Mouse (Mus musculus) T-helper 17 cell (primary cell): ENCODE results near the gene Tacc3.

Source experiments
- in situ Hi-C, 2 experiments: fragments of 300-600 bp; cut with MboI, MseI; formaldehyde crosslinking; loops; 1 replicate in 1 of 2; 2 replicates in 1 of 2; pipeline ENCODE4 v1.15.1; 2025; ENCODE audit warnings: high pct_unique_total_duplicates in 2 of 2

The Tacc3 gene

DNA sequence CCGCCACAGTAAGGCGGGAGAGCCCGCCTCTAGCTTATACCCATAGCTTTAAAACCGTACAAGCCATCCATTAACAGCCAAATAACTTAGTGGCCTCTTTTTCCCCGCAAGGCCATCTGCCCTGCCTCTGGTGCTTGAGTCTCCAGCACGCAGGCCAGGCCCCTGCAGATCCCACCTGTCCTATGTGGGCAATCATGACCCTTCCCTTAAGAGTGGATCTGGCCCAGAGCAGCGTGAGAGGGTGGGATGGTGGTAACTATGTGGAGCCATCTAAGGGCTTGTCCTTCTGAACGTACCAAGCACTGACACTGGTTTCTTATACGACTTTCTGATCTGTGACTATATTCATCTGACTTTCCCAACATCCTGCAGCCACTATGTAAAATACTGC is 5.2 kb upstream of the Tacc3 start:
- in situ Hi-C loops: loop anchor here in 1 of 2 experiments (10.0 to 25.0 kb wide), 2 partner anchors 922 to 1515 kb away; partner anchors contain the start of genes Add1 and Fosl2

DNA sequence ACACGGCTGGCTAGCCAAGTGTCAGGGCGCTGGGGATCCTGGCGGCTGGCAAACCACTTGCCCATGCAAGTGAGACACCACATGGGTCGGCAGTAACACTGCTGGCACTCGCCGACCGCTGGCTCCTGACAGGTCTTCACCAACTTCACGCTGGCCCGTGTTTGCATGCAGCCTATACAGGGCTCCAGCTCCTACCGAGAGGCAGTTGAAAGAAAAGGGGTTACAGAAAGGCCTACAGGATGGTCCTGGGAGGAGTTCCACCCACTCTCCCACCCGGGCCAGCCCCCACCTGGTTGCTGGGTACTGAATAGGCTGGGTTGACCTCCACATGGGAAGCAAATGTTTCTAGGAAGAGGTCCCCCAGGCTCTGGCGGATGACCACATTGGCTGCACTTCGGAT is 3.5 kb upstream of the Tacc3 start:
- in situ Hi-C loops: loop anchor here in 1 of 2 experiments (10.0 to 25.0 kb wide), 2 partner anchors 920 to 1517 kb away; partner anchors contain the start of genes Add1 and Fosl2

DNA sequence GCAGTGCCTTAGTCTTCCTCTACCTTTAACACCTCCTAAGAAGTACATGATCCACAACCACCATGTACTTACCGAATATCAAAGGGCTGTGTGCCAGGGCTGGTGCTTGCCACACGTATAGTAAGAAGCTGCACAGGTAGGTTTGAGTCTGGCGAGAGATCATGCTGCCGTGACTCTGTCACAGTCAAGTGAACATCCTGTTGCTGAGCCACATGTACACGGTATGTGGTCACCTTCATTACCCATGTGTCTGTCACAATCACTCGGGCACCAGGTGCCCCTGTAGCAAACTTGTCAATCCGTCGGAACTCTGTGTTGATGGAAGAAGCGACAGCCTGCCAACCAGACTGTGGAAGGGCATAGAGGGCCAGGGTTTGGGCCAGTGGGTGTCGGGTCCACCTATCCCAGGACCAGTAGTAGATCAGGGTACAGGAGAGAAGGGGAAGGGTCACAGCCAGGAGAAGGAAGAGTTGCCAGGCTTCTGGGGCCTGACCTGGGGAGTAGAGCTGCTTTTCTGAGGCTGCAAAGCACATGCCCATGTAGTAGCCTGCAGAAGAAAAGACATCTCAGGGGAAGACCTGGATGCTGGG is 2.6 kb upstream of the Tacc3 start:
- in situ Hi-C loops: loop anchor here in 1 of 2 experiments (5.0 to 25.0 kb wide), 3 partner anchors 282 to 1518 kb away; partner anchors contain the start of genes Add1, Fosl2 and Nelfa

DNA sequence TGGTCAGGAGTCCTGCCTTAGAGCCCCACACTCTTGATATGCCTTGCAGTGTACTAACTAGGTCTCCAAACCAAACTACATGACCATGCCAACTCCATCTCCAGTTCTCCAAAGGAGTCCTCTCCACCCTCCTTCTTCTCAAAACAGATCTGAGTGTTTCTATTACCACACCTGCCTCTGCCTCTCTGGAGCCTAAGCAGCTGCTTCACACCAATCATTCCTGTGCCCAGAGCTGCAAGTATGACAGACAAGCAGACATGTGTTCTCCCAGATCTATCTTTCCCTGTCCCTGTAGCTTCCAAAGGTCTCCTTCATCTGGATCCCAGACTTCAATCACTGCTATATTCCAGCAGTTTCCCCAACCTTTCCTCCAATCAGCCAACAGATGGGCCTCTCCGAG is 1.2 kb upstream of the Tacc3 start:
- in situ Hi-C loops: loop anchor here in 1 of 2 experiments (5.0 to 25.0 kb wide), 3 partner anchors 281 to 1519 kb away; partner anchors contain the start of genes Add1, Fosl2 and Nelfa

DNA sequence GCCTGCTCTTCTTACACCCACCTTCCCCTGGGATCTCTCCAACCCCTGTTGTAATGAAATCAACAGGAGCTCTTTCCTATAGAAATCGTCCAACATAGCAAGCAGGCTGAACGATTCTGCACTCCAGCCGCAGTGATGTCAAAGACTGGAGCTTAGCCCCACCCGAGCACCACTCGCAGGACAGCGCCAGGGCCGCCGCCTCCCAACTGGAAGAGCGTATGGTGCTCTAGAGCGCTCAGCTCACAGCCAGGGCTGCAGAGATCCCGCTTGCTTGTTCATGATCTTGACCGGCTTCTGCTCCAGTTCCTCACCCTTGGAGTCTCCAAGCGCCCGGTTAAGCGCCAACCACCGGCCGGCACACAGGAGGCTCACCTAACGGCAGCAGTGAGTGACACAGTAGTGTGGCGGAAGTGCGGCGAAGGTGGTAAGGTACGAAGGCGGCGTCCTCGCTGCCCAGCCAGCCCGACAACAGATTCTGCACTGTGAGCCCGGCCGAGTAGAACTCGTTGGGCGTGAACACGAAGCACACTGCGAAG is 609 bp upstream of the Tacc3 start:
- in situ Hi-C loops: loop anchor here in 1 of 2 experiments (5.0 to 25.0 kb wide), 3 partner anchors 280 to 1520 kb away; partner anchors contain the start of genes Add1, Fosl2 and Nelfa

DNA sequence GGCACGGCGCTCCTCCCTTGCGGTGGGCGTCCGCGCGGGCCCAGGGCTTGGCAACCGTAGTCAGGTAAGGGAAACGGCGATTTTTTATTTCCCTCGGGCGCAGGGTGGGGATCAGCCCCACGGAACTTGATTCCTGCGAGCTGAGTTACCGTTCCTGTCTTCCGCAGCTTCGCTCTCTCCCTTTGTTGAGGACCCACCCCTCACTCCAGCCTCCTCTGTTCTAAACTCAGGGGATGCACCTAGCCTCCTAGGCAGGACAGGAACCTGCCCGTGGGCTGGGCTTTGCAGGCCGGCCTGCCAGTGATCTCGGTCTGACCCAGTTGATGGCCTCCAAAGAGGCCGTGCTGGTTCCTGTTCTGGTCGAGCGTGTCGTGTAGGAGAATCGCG is 729 bp downstream of the Tacc3 start:
- in situ Hi-C loops: loop anchor here in 1 of 2 experiments (5.0 to 25.0 kb wide), 3 partner anchors 279 to 1521 kb away; partner anchors contain the start of genes Add1, Fosl2 and Nelfa

DNA sequence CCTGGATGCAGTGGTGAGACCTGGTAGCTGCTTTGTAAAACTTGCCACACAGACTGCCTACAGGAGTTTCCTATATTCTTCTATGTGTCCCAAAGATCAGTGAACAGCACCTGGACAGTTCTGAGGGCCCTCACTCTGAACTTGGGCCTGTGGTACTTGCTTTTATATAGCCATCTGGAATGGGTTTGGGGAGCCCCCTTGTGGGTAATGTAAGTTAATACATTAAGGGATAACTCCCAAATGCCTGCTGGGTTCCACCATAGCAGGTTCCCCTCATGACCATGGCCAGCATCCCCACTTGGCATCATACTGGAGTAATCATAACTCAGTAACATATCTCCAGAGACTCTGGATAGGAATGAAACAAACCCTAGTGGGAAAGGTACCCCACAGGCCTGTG is 10.3 kb downstream of the Tacc3 start:
- in situ Hi-C loops: loop anchor here in 1 of 2 experiments (25.0 kb wide), 1 partner anchor 1531 kb away; the partner anchor contains the start of gene Fosl2

DNA sequence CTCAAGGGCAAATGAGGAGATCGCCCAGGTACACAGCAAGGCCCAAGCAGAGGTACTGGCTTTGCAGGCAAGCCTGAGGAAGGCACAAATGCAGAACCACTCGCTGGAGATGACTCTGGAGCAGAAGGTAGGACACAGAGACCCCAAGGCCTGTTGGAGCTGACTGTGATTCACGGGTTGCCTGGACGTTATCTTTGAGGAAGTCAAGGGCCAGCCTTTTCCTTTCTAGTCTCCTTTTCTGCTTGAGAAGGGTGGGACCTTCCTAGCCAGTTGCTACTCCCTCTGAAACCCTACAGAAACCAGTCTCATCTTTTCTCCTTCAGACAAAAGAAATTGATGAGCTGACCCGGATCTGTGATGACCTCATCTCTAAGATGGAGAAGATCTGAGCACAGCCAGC is 13.7 kb downstream of the Tacc3 start:
- in situ Hi-C loops: loop anchor here in 1 of 2 experiments (25.0 kb wide), 1 partner anchor 1534 kb away; the partner anchor contains the start of gene Fosl2

DNA sequence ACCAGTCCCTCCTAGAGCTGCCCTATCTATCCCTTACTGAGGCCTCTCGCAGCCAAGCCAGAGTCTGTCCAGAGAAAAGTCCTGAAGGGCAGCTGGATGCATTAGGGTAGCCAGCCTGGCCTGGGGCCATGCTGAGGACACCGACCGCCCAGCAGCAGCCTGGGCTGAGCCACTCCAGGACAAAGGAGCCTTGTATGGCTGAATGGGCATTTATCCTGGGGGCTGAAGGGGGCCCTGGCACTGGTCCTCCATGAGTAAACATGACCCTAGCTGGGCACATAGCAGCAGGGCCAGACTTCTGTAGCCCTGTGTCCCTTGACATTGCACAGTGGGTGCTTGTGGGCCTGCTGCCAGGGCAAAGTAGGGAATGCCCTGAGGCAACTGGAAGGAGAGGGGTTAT is 16.5 kb downstream of the Tacc3 start:
- in situ Hi-C loops: loop anchor here in 1 of 2 experiments (25.0 kb wide), 1 partner anchor 1537 kb away; the partner anchor contains the start of gene Fosl2

DNA sequence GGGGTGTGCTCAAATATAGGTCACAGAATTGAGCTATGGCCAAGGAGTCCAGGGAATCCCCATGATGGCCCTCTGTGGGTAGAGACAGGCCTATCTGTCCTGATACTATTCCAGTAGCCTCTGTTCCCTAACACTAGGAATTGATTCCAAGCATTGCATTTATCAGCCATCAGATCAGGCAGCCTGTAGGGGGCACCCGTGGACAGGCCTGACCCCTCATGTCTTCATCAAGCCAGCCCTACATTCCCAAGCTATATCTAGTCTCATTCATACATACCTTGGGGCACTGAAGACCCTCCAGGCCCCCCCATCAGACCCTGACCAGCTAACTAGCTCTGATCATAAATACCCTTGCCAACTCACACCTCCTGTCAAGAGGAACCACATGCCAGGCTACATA is 18.0 kb downstream of the Tacc3 start:
- in situ Hi-C loops: no loop called here

DNA sequence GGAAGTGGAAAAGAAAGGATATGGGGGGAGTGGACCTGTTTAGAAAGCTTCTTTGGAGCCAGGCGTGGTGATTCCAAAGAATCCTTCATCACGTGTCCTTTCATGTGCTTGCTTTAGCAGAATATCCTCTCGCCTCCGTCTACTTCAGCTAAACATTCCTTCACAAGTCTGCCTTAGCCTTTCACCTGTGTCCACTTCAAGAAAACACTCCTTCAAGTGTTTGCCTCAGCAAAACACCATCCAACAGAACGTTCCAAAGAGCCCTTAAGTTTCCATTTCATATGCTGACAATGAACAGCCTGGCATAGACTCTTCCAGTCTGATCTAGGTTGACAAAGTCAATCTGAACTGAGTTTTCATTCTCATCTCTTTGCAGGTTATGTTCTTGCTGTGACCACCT is 20.3 kb downstream of the Tacc3 start:
- in situ Hi-C loops: no loop called here

DNA sequence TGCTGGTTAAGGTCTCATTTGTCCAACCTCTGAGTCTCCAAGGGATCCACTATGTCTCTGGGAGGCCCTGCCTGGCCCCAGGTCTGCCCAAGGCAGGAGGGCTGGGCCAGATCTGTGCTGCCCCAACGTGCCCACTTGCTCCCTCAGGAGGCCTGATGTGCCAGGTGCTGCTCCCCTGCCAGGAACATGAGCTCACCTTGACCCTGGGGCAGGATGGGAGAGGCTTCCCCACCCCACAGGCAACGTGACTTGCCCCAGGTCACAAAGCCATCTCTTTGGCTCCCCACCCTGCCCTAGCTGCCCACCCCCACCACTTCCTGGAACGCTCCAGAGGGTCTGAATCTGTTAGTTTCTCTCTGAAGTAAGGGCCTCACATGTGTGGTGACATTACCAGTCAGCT is 23.1 kb downstream of the Tacc3 start:
- in situ Hi-C loops: no loop called here

DNA sequence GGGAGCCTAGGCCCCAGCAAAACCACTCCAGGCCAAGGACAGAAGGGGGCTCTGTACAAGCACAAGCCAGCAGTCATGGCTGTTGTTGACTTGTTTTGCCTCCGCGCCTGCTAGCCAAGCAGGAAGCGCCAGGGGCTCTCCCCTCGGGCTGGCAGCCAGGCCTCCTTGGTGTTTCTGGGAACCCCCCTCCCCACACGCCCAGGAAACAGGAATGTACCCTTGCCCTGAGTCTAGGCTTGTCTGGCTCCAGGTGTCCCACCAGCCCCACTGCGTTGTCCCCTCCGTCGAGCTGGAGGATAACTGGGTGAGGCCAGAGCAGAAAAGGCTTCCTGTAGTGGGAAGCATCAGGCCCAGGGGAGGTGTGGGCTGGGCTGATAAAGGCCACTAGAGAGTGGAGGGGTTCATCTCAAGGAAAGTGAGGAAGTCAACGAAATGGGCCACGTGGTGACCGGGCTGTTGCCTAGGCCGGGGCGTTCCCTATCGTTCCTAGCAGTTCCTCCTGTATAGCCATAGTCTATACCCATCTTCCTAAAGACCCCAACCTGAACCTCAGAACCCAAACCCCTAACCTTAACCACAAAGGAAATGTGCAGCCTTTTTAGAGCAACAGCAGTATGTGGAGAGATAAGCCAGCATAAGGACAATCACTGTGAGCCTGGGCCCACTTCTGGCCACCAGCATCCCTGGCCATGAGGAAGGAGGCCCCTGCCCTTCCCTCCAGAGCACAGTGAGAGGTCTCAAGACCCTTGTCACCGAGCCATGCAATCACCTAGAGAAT is 23.9 kb downstream of the Tacc3 start:
- in situ Hi-C loops: no loop called here

DNA sequence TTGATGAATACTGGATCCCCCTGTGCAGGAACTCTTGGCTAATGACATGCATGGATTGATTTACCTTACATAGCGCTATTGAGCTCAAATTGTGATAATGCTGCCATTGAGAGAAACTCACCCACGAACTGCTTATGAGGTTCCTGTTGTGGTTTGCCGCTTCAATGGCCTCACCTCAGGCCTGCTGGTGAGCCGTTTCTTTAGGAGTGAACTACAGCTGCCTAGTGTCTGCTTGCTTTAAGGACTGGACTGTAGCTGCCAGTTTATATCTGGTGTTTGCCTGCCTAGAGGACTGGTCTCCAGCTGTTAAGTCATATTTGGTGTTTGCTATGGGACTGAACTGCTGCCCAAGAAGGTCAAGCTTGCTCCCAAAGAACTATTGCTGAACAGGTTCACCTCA is 25.0 kb downstream of the Tacc3 start:
- in situ Hi-C loops: no loop called here

DNA sequence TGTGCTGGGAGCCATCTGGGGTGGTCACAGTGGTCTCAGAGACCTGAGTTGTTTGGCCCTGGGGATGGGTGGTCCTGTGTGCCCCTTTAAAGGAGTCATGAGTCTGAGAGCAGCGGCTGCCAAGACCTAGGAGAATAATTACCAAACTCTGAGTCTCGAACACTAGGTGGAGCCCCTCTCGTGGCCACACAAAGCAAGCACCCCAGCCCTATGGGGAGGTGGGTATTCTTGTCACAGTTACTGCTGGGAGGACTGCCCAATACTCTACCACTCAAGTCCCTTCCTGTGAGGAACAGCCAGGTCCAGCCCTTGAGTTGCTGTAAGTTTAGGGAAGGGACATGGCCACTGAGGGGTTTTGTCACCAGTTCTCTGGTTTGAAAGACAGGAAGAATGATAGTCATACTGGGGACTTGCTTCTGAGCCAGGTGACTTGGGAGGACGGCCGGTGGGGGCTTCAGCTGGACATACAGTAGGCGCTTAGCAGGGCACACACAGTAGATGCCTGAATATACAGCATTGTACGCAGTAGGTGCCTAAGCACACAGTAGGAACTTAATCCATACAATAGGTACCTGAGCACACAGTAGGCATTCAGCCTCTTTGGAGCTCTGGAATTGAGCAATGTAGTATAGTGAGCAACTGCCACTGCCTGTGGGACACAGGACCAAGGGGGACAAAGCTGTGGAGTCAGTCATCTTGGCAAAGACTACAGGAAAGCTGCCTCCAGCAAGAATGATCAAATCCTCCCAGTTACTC is 26.1 kb downstream of the Tacc3 start:
- in situ Hi-C loops: no loop called here

DNA sequence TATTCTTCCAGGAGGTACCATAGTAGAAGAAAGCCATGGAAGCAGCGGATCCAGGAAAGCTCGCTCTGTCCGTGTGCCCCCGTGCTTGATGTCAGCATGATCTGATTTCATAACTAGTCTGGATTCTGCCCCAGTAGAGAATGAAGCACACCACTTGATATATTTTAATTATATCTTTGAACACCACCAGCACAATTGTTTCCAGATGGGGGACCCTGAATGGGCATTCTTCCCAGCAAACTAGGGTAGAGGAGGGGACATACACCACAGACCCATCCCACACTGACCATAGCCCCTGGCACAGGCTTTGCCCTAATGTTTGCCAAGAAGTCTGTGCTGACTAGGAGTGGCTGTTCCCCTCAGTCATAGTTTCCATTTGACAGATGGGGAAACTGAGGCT is 27.0 kb downstream of the Tacc3 start:
- in situ Hi-C loops: loop anchor here in 1 of 2 experiments (5.0 kb wide), 1 partner anchor 47 kb away; no protein-coding TSS in a partner anchor

DNA sequence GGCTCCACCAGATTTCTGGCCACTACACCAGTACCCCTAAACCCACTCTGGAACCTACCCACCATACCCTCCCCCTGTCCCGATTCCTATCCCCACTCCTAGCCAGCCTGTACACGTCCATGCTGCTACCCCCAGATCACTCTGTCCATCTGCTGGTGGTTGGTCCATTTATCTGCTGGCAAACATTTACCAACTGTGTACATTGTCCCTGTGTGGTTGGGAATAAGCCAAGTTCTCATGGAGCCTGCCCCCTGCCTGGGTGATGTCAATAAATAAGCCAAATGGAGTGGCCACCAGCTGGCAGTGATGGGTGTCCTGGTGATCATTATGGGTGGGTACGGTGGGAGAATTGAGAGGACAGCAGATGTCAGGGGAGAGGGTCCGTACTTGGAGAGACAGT is 29.2 kb downstream of the Tacc3 start:
- in situ Hi-C loops: loop anchor here in 1 of 2 experiments (5.0 kb wide), 1 partner anchor 45 kb away; no protein-coding TSS in a partner anchor

DNA sequence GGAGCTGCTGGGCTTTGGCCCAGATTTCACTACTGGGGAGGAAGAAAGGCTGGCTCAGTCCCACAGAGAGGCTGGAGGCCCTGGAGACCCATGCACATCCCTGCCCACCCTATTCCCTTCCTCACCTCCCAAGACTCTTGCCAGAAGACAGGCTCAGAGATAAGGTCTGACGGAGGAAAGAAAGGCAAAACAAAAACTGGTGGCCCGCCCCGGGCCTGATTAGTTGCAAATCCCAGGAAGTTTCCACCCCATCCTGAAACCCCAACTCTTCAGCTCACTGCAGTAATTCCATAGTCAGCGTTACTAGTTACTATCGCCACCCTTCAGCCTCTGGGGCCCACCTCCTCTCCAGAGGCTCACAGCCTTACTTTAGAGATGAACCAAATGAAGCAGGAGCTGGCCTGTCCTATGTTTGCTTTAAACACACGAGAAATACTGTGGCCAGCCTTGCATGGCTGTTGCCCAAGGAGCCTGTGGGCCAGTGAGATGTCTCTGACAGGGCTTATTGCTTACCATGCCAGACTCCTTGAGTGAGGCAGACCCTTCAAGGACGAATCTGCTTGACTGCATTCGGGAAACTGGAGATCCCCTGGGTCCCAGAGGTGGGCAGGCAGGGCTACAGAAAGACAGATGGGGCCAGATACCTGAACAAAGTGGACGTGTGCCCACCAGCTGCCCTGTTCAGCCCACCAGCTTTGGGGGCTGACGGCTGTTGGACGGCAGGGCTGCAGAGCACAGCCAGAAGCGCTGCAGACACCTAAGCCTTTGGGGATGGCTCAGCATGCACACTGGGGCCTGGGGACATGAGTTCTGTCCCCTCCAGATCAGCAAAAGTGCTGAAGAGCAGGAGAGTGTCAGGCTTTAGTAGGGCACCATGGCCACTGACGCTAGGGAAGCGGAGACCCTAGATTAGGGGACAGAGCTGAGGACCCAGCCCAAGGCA is 30.6 kb downstream of the Tacc3 start:
- in situ Hi-C loops: loop anchor here in 1 of 2 experiments (5.0 kb wide), 1 partner anchor 44 kb away; no protein-coding TSS in a partner anchor

DNA sequence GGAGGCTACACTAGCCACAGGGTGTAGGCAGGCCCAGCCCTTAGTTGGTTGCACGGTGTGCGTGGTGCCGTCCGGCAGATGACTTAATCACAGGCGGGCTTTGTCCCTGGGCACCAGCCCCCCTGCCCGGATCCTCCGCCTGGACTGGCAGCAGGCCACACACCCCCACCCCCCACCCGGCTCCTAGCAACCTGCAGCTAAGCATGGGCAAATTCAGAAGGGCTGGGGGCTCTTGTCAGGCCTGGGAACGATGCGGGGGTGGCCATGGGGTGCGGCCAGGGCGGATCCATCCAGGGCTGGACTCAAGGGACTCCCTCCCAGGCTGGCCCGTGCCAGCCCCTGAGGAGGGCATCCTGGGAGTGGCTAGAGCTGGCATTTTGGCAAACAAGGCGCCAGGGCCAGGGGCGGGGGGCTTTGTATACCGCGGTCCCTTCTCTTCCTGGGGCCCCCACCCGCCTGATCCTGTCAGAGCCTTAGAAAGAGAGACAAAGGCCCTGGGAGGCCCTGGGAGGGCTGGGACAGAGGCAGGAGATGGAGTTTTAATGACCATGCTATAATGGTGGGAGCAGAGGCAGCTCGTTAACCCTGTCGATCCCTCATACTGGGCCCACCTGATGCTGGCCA is 31.4 kb downstream of the Tacc3 start:
- in situ Hi-C loops: loop anchor here in 1 of 2 experiments (5.0 kb wide), 1 partner anchor 43 kb away; no protein-coding TSS in a partner anchor
